ENCODE assay signal across 8 mouse cellular contexts in genomic region chr10:53750955-53751652, GRCm38 (mm10). TPM values are rescaled to one million over a fixed set of nuclear protein-coding genes. Genes with fewer than 3 reads are reported as not detected.
DNase-seq lines count a peak whose midpoint lies in the region; ATAC-seq and TF ChIP-seq lines count a peak whose summit lies in the region.

Gene Fam184a (minus strand): TSS chr10:53751123.

- H3K27me3 ChIP-seq in cerebellum, adult 2 months (ENCODE audit: control insufficient read depth, insufficient read depth, low read length), result no peaks in the 10 kb centered on the region

- peak within 1 kb of the TSS; percentile 71; the same call in 1 of the 2 replicates for H3K9ac ChIP-seq in ES-E14 (ENCODE audit: insufficient read depth, low read depth, low read length, poor library complexity, severe bottlenecking)

- no peaks in the 10 kb centered on the region for H3K4me1 ChIP-seq in ES-E14 (ENCODE audit: control insufficient read depth in 2 of 2, insufficient read depth in 2 of 2, low read length in 2 of 2, poor library complexity in 1 of 2)
- peaks cover 5% of the 10 kb centered on the region; the same call in 1 of the 2 replicates for H3K4me1 ChIP-seq in cerebellum, adult 2 months (ENCODE audit: control insufficient read depth, insufficient read depth, low read length)
- peaks cover 14% of the 10 kb centered on the region for H3K4me1 ChIP-seq in olfactory bulb, adult 2 months (ENCODE audit: control insufficient read depth, insufficient read depth, low read length)

- no peak for TF ChIP-seq CTCF in cerebellum, adult 2 months (IDR thresholded peaks at IDR 0.05; ENCODE audit: borderline replicate concordance, insufficient read depth, low read depth, low read length)
- TF ChIP-seq CTCF in olfactory bulb, adult 2 months (IDR thresholded peaks at IDR 0.05; ENCODE audit: insufficient read depth, low read depth, low read length), result no peak

- under 1% methylated on average over 59 of the region's 71 CpGs for WGBS in cerebellum, adult 2 months
- WGBS in olfactory bulb, adult 2 months, result 1% methylated on average over 71 of the region's 71 CpGs

- no peak within 1 kb of the TSS for H3K27ac ChIP-seq in ES-E14 (ENCODE audit: insufficient read depth, low read depth, low read length, poor library complexity, severe bottlenecking)
- peak within 1 kb of the TSS; percentile 61 for H3K27ac ChIP-seq in cerebellum, adult 2 months (ENCODE audit: insufficient read depth, low read length)
- H3K27ac ChIP-seq in olfactory bulb, adult 2 months (ENCODE audit: insufficient read depth, low read depth, low read length), result peak within 1 kb of the TSS; percentile 92

- H3K36me3 ChIP-seq in ES-E14 (ENCODE audit: control insufficient read depth, insufficient read depth, low read length, poor library complexity, severe bottlenecking), result no peaks in the 10 kb centered on the region

- in situ Hi-C loops in ES-E14 (cut with MboI; ENCODE audit: low sequenced_read_pairs in 2 of 2, unreplicated experiment in 2 of 2), result no loop called here

- H3K4me3 ChIP-seq in ES-E14 (ENCODE audit: insufficient read depth in 1 of 2, low read depth in 1 of 2, low read length in 2 of 2, poor library complexity in 1 of 2, severe bottlenecking in 1 of 2), result peak within 1 kb of the TSS; percentile 79 to 87
- H3K4me3 ChIP-seq in cerebellum, adult 2 months (replicated peaks; ENCODE audit: insufficient read depth, low read depth, low read length), result peak within 1 kb of the TSS; percentile 77
- H3K4me3 ChIP-seq in olfactory bulb, adult 2 months (ENCODE audit: insufficient read depth, low read depth, low read length), result peak within 1 kb of the TSS; percentile 83

- DNase-seq in ES-E14 (ENCODE audit: low read depth, low spot score), result peak; percentile 34
- DNase-seq in cerebellum, adult 2 months, result peak; percentile 95
- DNase-seq in heart, postnatal 4 days, result peak; percentile 67
- DNase-seq in layer of hippocampus, adult 8-10 months (ENCODE audit: low spot score in 2 of 2), result peak; percentile 81 to 87
- peak; percentile 59 to 74 for DNase-seq in lung, adult 18-20 months
- DNase-seq in thymus, postnatal 4 days, result peak; percentile 36

- peak; percentile 93 for ATAC-seq in frontal cortex, adult (ENCODE audit: low TSS enrichment)

- TF ChIP-seq POLR2A in cerebellum, adult 2 months (IDR thresholded peaks at IDR 0.05; ENCODE audit: borderline replicate concordance, insufficient read depth, low read length), result peak; percentile 74
- TF ChIP-seq POLR2A in olfactory bulb, adult 2 months (IDR thresholded peaks at IDR 0.05; ENCODE audit: insufficient read depth, low read depth, low read length), result peak; percentile 36

- no peaks in the 10 kb centered on the region for H3K9me3 ChIP-seq in ES-E14 (ENCODE audit: control insufficient read depth, insufficient read depth, low read depth, low read length)

TF ChIP-seq in ES-E14, 5 proteins besides CTCF, POLR2A, EP300 and RAD21:
- TF ChIP-seq HCFC1 (IDR thresholded peaks at IDR 0.05; ENCODE audit: borderline replicate concordance, insufficient read depth, low read length) (no peak), ZC3H11A (IDR thresholded peaks at IDR 0.05; ENCODE audit: borderline replicate concordance, low read depth, low read length) (no peak), CHD2 (IDR thresholded peaks at IDR 0.05; ENCODE audit: low read depth, low read length) (no peak), MAFK (IDR thresholded peaks at IDR 0.05; ENCODE audit: insufficient read depth, low read depth, low read length) (no peak), ZNF384 (IDR thresholded peaks at IDR 0.05; ENCODE audit: low read depth, low read length) (no peak)

RNA-seq across cellular contexts. Expression of gene Fam184a, which starts in this region (rescaled TPM):
- total RNA-seq in ES-E14 (2012; rRNA removed), result 2.4 and 3.0 TPM in 2 replicates
- 30.3 and 31.5 TPM in 2 replicates for polyA plus RNA-seq in cerebellum, adult 2 months (2012; rRNA removed)
- total RNA-seq in heart, postnatal 4 days (2021), result 1 to 10 TPM; 5.3 to 5.4 TPM
- 10 to 100 TPM; 24.4 to 34.4 (median 26.4) TPM for total RNA-seq in layer of hippocampus, adult 8-10 months (2022)
- not detected in 2 replicates for polyA plus RNA-seq in olfactory bulb, adult 2 months (2012; ENCODE audit: insufficient read depth, insufficient read length, low replicate concordance, missing spikeins)

Comparison
In these comparisons a context has a peak if more than half of its experiments do, and no peak if none do; other contexts are left out.
1. DNase-seq: peak in every context shown above with its lines; median percentile 95 in cerebellum, adult 2 months; 84 in layer of hippocampus, adult 8-10 months; 67 in heart, postnatal 4 days; 66 in lung, adult 18-20 months; 36 in thymus, postnatal 4 days; 34 in ES-E14.